Mouse (Mus musculus) heart, postnatal 0 days (tissue): ENCODE results near the gene Ppp1r12b. TPM values are rescaled to one million over a fixed set of nuclear protein-coding genes. Genes with fewer than 3 reads are reported as not detected.

Experiments
- ATAC-seq: fragments of 200-750 bp; cut with Nextera tagmentation; 2 replicates; pipeline ENCODE4 v1.8.0; 2017; ENCODE audit warnings: low read depth, moderate number of reproducible peaks, moderate library complexity; ENCODE audit not compliant: insufficient read depth
- DNase-seq: peaks from one replicate; pipeline ENCODE4 v3.0.0-alpha.2; 2016; ENCODE audit warnings: low spot score
- H3K27ac ChIP-seq: fragments of 300-500 bp; sonication (generic); 2 replicates; pipeline ENCODE4 v1.5.1; 2014; ENCODE audit warnings: low read depth, mild to moderate bottlenecking
- H3K27me3 ChIP-seq: fragments of 300-500 bp; sonication (generic); 2 replicates; pipeline ENCODE4 v1.6.1; 2014; ENCODE audit warnings: low read length, mixed read lengths; ENCODE audit not compliant: control insufficient read depth, insufficient read depth
- H3K36me3 ChIP-seq: fragments of 300-500 bp; sonication (generic); replicated peaks from 2 replicates; pipeline ENCODE4 v1.6.1; 2014; ENCODE audit warnings: low read length, mixed read lengths; ENCODE audit not compliant: control insufficient read depth, insufficient read depth
- H3K4me1 ChIP-seq: fragments of 300-500 bp; sonication (generic); 2 replicates; pipeline ENCODE4 v1.6.1; 2014; ENCODE audit warnings: antibody characterized with exemption; ENCODE audit not compliant: control insufficient read depth, insufficient read depth
- H3K4me2 ChIP-seq: fragments of 300-500 bp; sonication (generic); 2 replicates; pipeline ENCODE4 v1.6.1; 2014; ENCODE audit warnings: low read depth, mild to moderate bottlenecking, low read length, moderate library complexity
- H3K4me3 ChIP-seq: fragments of 300-500 bp; sonication (generic); 2 replicates; pipeline ENCODE4 v1.5.1; 2014; ENCODE audit warnings: low read depth, low read length
- H3K9ac ChIP-seq: fragments of 300-500 bp; sonication (generic); replicated peaks from 2 replicates; pipeline ENCODE4 v1.6.1; 2014; ENCODE audit warnings: low read depth, low read length, mixed read lengths
- H3K9me3 ChIP-seq: fragments of 300-500 bp; sonication (generic); replicated peaks from 2 replicates; pipeline ENCODE4 v1.6.1; 2016; ENCODE audit warnings: low read length; ENCODE audit not compliant: control insufficient read depth
- CTCF ChIP-seq: IDR thresholded peaks from 2 replicates; pipeline ENCODE4 v1.5.1; 2016; ENCODE audit warnings: antibody characterized with exemption, control low read depth, low read depth
- EP300 ChIP-seq: IDR thresholded peaks from 2 replicates; pipeline ENCODE4 v1.6.1; 2016; ENCODE audit warnings: antibody characterized with exemption, low read depth
- WGBS: fragments of 180-500 bp; shearing (Covaris S2); extraction: QIAGEN DNeasy Blood & Tissue Kit; methylation state at CpG from one replicate; pipeline ENCODE4 v1.1.7; 2014; 5-methylcytosine and 5-hydroxymethylcytosine counted together
- polyA plus RNA-seq: library from polyadenylated mRNA; unstranded; fragments of >200 nt; fragmentation: Nextera tagmentation; extraction: Ambion mirVana; gene quantifications from 2 replicates; pipeline ENCODE4 v1.2.1, GENCODE M21; 2015
- total RNA-seq: library from RNA; depleted of rRNA; stranded (reverse); fragments of >200 nt; gene quantifications from 2 replicates; pipeline ENCODE4 v1.2.3, GENCODE M21; 2014; ENCODE audit warnings: low replicate concordance

Ppp1r12b gene
- total and polyA plus RNA-seq, 2 experiments from 2014 or later, result 23.0 to 69.9 TPM

GRCm38 (mm10) chr1:134790716-134791439 is 164.9 kb downstream of the Ppp1r12b start:
- DNase-seq (no peak), ATAC-seq (no peak)
- Histone ChIP-seq H3K36me3 (no peaks in the 10 kb centered on the region; the same call in 1 of the 2 replicates), H3K27me3 (no peaks in the 10 kb centered on the region), H3K27ac (no peak overlapping the region), H3K4me2 (no peak overlapping the region), H3K9me3 (no peaks in the 10 kb centered on the region), H3K4me1 (peaks cover 16% of the 10 kb centered on the region), H3K4me3 (no peak overlapping the region), H3K9ac (no peak overlapping the region)
- WGBS, result 63% methylated on average over 2 of the region's 2 CpGs
- TF ChIP-seq CTCF (no peak), EP300 (no peak)

DNA sequence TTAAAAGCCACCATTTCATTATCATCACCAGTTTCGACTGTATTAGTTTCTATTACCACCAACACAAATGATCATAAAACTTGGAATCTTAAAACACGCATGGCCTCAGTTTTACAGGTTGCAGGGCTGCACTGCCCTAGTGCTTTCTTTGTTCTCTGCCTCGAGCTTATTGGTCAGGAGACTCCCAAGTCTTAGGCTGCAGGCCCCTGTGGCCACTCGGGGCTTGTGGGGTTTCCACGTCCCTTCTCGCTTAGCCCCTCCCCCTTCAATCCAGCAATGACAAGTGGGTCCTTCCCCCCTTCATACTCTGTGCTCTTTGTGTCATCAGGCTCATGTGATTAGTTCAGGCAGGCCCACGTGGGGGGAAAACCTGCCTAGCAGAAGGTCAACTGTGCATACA is 167.6 kb downstream of the Ppp1r12b start:
- ATAC-seq, result 0 out of 2 replicates have a peak, but pooled peaks have one; percentile 32
- Histone ChIP-seq H3K4me2 (no peak overlapping the region), H3K4me1 (peaks cover 39% of the 10 kb centered on the region), H3K9ac (no peak overlapping the region), H3K27me3 (no peaks in the 10 kb centered on the region), H3K9me3 (no peaks in the 10 kb centered on the region), H3K27ac (0 out of 2 replicates have a peak overlapping the region, but pooled peaks have one; percentile 36), H3K4me3 (no peak overlapping the region), H3K36me3 (no peaks in the 10 kb centered on the region; the same call in 1 of the 2 replicates)
- DNase-seq, result no peak
- TF ChIP-seq EP300 (no peak; the same call in 1 of the 2 replicates), CTCF (no peak)
- 47% methylated on average over 7 of the region's 7 CpGs for WGBS

DNA sequence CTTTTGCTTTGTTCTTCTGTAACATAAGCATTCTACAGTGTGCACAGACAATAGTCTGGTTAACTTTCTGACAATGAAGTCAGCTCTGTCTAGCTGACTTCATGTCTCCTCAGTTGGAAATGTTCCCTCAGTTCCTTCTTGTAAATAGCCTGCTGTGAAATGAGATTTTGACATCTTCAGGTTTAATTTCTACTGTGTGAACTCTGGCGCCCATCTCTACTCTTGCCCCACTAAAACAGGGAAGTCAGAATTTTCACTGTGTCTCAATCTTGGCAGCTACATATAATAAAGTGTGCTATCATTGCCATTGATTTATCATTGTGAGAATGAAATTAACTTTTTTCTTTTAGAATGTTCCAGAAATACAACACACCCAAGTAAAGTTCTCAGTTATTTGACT is 170.8 kb downstream of the Ppp1r12b start:
- H3K9ac ChIP-seq, result no peak overlapping the region
- no peak overlapping the region for H3K4me3 ChIP-seq
- no peak for DNase-seq
- no peaks in the 10 kb centered on the region for H3K27me3 ChIP-seq
- WGBS, result 85% methylated on average over 1 of the region's 1 CpGs
- H3K27ac ChIP-seq, result peak overlapping the region; percentile 61
- H3K36me3 ChIP-seq, result peaks cover 1% of the 10 kb centered on the region; the same call in 1 of the 2 replicates
- ATAC-seq, result no peak
- H3K9me3 ChIP-seq, result no peaks in the 10 kb centered on the region
- H3K4me1 ChIP-seq, result peaks cover 39% of the 10 kb centered on the region
- TF ChIP-seq EP300, result no peak
- TF ChIP-seq CTCF, result no peak
- H3K4me2 ChIP-seq, result no peak overlapping the region

DNA sequence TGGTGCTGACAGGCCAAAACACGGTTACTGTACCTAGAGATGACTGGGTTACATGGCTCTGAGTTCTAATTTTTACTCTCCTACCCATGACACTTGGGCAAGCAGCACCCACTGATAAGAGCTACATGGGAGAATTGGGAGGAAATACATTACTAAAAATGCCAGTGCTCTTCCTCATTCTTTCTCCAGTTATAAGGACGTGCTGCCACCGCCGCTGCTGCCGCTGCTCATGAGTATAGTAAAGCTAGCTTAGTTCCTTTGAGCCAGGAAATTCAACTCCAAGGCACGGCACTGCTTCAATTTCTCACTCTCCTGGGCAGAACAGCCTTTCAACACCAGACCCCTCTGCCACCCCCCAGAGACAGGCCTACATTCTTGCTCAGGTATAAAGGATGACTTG is 171.3 kb downstream of the Ppp1r12b start:
- Histone ChIP-seq H3K4me3 (no peak overlapping the region), H3K27ac (peak overlapping the region; percentile 61), H3K36me3 (peaks cover 5% of the 10 kb centered on the region; the same call in 1 of the 2 replicates), H3K9ac (no peak overlapping the region), H3K4me1 (peaks cover 39% of the 10 kb centered on the region), H3K9me3 (no peaks in the 10 kb centered on the region), H3K4me2 (no peak overlapping the region), H3K27me3 (no peaks in the 10 kb centered on the region)
- TF ChIP-seq CTCF (no peak), EP300 (no peak)
- DNase-seq, result no peak
- 39% methylated on average over 6 of the region's 6 CpGs for WGBS
- ATAC-seq, result no peak

DNA sequence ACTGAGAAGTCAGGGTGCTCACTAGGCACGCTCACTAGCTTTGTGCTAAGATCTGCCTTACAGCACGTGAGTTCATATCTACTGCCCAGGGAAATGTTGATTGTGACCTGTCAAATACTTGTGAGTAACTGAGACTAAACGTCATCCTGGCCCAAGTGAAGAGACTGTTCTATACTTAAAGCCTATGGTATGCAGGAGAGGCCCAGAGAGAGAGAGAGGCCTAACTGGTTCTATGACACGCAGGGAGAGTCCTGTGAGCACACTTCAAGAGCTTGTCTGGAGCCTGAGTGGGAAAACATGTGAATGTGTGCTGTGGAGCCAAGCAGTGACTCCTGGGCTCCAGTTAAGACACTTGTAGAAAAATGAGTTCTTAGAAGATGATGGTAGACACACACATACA is 171.8 kb downstream of the Ppp1r12b start:
- H3K9me3 ChIP-seq, result no peaks in the 10 kb centered on the region
- WGBS, result 42% methylated on average over 4 of the region's 4 CpGs
- H3K9ac ChIP-seq, result no peak overlapping the region
- no peaks in the 10 kb centered on the region for H3K27me3 ChIP-seq
- H3K36me3 ChIP-seq, result 0 out of 2 replicates have a peak, but pooled peaks cover 5% of the 10 kb centered on the region
- H3K4me1 ChIP-seq, result peaks cover 39% of the 10 kb centered on the region
- H3K4me2 ChIP-seq, result no peak overlapping the region
- TF ChIP-seq CTCF (no peak), EP300 (no peak)
- DNase-seq, result peak; percentile 67
- peak overlapping the region; percentile 61 for H3K27ac ChIP-seq
- peak; percentile 68 for ATAC-seq
- H3K4me3 ChIP-seq, result no peak overlapping the region

GRCm38 (mm10) chr1:134782797-134783196 is 172.9 kb downstream of the Ppp1r12b start:
- H3K4me3 ChIP-seq, result no peak overlapping the region
- no peak overlapping the region for H3K27ac ChIP-seq
- 0 out of 2 replicates have a peak, but pooled peaks cover 5% of the 10 kb centered on the region for H3K36me3 ChIP-seq
- no peak for TF ChIP-seq CTCF
- TF ChIP-seq EP300, result no peak
- no peaks in the 10 kb centered on the region for H3K27me3 ChIP-seq
- H3K9me3 ChIP-seq, result no peaks in the 10 kb centered on the region
- WGBS, result 86% methylated on average over 5 of the region's 5 CpGs
- H3K4me1 ChIP-seq, result peaks cover 40% of the 10 kb centered on the region
- DNase-seq (no peak), ATAC-seq (no peak)
- no peak overlapping the region for H3K9ac ChIP-seq
- H3K4me2 ChIP-seq, result no peak overlapping the region
